Mouse (Mus musculus) cerebellum, adult 2 months (tissue): Measurements from ENCODE around the gene Zbtb9. TPM values are rescaled to one million over a fixed set of nuclear protein-coding genes. Genes with fewer than 3 reads are reported as not detected.

Experiments used
- DNase-seq, 2 experiments: peaks; one replicate each; pipeline ENCODE4 v3.0.0; 2021
- H3K27ac ChIP-seq: fragments of 200-500 bp; 2 replicates; pipeline ENCODE4 v1.5.1; 2012; ENCODE audit warnings: low read length, control low read depth, inconsistent platforms; ENCODE audit not compliant: insufficient read depth
- H3K27me3 ChIP-seq: fragments of 200-500 bp; 2 replicates; pipeline ENCODE4 v1.6.1; 2012; ENCODE audit warnings: inconsistent platforms, mild to moderate bottlenecking, low read length, moderate library complexity; ENCODE audit not compliant: control insufficient read depth, insufficient read depth
- H3K4me1 ChIP-seq: fragments of 200-500 bp; 2 replicates; pipeline ENCODE4 v1.6.1; 2011; ENCODE audit warnings: low read length; ENCODE audit not compliant: control insufficient read depth, insufficient read depth
- H3K4me3 ChIP-seq: fragments of 200-500 bp; replicated peaks from 2 replicates; pipeline ENCODE3; 2011; ENCODE audit warnings: mild to moderate bottlenecking, low read depth, low read length, control low read depth; ENCODE audit not compliant: insufficient read depth
- CTCF ChIP-seq: fragments of 200-500 bp; IDR thresholded peaks from 2 replicates; pipeline ENCODE4 v1.5.1; 2011; ENCODE audit warnings: low read depth, mild to moderate bottlenecking, control low read depth, low read length, moderate library complexity, borderline replicate concordance; ENCODE audit not compliant: insufficient read depth
- POLR2A ChIP-seq: fragments of 200-500 bp; IDR thresholded peaks from 2 replicates; pipeline ENCODE4 v1.6.1; 2011; ENCODE audit warnings: low read length, control low read depth, borderline replicate concordance; ENCODE audit not compliant: insufficient read depth
- WGBS: fragments of 180-500 bp; shearing (Covaris S2); methylation state at CpG from one replicate; pipeline ENCODE4 v1.1.7; 2018; 5-methylcytosine and 5-hydroxymethylcytosine counted together
- polyA plus RNA-seq: library from polyadenylated mRNA; depleted of rRNA; stranded (reverse); fragments of >200 nt; gene quantifications from 2 replicates; pipeline ENCODE4 v1.2.3, GENCODE M21; 2012

The Zbtb9 gene
- polyA plus RNA-seq, 1 experiment, result 13.9 TPM

DNA sequence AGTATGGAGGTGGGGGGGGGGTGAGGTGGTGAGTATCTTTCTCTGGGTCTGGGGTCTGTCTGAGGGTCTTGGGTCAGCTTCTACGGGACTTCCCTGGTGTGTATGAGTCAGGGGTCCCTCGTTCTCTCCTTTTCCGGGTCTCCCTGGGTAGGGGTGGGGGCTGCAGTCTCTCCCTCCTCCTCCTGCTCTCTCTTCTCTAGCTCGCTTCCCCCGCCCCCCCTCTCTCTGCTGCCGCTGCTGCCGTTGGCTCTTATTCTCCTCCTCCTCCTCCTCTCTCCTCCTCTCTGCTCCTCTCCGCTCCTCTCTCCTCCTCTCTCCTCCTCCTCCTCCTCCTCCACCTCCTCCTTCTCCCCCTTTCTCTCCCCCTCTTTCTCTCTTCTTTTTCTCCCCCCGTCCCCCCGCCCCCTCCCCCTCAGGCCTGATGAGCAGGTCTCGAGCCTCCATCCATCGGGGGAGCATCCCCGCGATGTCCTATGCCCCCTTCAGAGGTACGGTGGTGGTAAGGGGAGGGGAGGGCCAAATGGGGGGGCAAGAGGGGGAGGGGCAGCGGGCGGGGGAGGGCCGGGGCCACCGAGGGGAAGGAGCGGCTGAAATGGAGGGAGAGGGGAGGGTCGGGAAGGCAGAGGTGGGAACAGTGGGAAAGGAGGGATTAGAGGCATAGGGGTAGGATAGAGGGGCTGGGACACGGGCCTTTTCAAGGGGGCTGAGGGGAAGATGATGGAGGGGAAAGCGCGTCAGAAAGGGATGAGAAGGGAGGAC lies 31.8 kb upstream of the Zbtb9 start, which contains the start of gene Syngap1:
Gene Syngap1 (plus strand): TSS at position 223 of the 759 bp plus-strand sequence.
- 2% methylated on average over 15 of the region's 24 CpGs for WGBS
- H3K4me1 ChIP-seq, result peaks cover 13% of the 10 kb centered on the region

DNA sequence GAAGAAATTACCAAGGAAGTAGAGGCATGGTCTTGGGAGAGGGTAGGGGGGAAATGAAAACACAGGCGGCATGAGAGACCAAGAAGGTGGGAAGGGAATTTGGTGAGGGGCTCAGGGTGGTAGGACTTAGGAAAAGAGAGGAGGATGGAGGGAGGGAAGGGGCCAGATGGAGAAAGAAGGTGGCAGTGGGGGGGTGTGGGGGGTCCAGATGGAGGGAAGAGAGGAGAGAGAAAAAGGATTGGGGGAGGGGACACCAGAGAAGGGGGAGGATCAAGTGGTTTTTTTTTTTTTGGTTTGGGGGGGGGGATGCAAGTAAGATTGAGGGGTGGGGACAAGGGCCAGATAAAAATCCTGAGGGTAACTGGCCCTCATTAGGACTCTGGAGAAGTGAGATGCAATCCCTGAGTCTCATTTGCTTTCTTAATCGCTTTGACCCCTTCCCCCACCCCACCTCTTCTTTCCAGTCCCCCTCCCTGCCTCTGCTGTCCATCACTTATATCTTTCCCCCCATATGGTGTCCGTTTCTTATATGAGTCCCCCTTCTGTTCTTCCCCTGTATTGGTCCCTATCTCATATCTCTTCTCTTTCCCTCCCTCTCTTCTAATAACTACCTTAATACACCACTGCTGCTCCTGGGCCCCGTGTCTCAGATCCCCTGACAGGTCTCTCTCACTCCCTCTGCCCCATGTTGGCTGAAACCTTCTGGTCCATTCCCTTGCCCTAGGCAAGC lies 31.0 kb upstream of the Zbtb9 start:
- Histone ChIP-seq H3K27me3 (no peaks in the 10 kb centered on the region), H3K27ac (peak overlapping the region; percentile 77), H3K4me1 (peaks cover 13% of the 10 kb centered on the region), H3K4me3 (peak overlapping the region; percentile 77)
- 4% methylated on average over 4 of the region's 4 CpGs for WGBS
- TF ChIP-seq POLR2A (no peak), CTCF (no peak)
- DNase-seq, result no peak

More for the DNA sequence above, 31.8 kb upstream of the Zbtb9 start, which contains the start of gene Syngap1:
- TF ChIP-seq POLR2A, result peak; percentile 35; the same call in 1 of the 2 replicates
- TF ChIP-seq CTCF, result no peak
- Histone ChIP-seq H3K4me3 (peak within 1 kb of the TSS; percentile 83), H3K27me3 (no peaks in the 10 kb centered on the region), H3K27ac (peak within 1 kb of the TSS; percentile 95)
- DNase-seq, result peak; percentile 63 to 75

- H3K4me1 ChIP-seq, result peaks cover 23% of the 10 kb centered on the region
- TF ChIP-seq CTCF, result no peak
- no peak for TF ChIP-seq POLR2A
- WGBS, result 23% methylated on average over 13 of the region's 13 CpGs
- peak overlapping the region; percentile 50; the same call in 1 of the 2 replicates for H3K27ac ChIP-seq
- DNase-seq, result no peak
- no peaks in the 10 kb centered on the region for H3K27me3 ChIP-seq
- H3K4me3 ChIP-seq, result peak overlapping the region; percentile 65
These were observed 27.0 kb upstream of the Zbtb9 start for GRCm38 (mm10) chr17:26945824-26946495.

DNA sequence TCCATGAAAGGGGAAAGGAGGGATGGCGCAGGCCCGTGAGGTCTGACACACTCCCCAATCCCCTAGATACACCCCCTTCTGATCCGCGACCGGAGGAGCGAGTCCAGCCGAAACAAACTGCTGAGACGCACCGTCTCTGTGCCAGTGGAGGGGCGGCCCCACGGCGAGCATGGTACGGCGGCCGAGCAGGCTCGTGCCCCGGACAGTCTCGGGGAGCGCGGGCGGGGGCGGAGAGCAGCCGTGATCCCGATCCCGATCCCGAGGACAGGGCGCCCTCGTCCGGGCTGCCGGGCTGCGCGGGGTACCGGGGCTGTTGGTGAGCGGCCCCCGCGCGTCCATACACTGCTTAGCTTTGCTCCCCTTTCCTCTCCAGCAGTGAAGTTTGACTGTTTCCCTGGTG lies 26.4 kb upstream of the Zbtb9 start:
- DNase-seq, result peak; percentile 86 to 88
- Histone ChIP-seq H3K4me1 (peaks cover 25% of the 10 kb centered on the region), H3K27ac (peak overlapping the region; percentile 51), H3K27me3 (no peaks in the 10 kb centered on the region), H3K4me3 (peak overlapping the region; percentile 65)
- TF ChIP-seq POLR2A, result peak; percentile 56; the same call in 1 of the 2 replicates
- peak; percentile 41; the same call in 1 of the 2 replicates for TF ChIP-seq CTCF
- WGBS, result 2% methylated on average over 26 of the region's 37 CpGs

- no peak for DNase-seq
- Histone ChIP-seq H3K27me3 (no peaks in the 10 kb centered on the region), H3K4me3 (no peak overlapping the region), H3K4me1 (peaks cover 25% of the 10 kb centered on the region), H3K27ac (no peak overlapping the region)
- no peak for TF ChIP-seq CTCF
- TF ChIP-seq POLR2A, result no peak
- 39% methylated on average over 12 of the region's 12 CpGs for WGBS
These were observed 25.5 kb upstream of the Zbtb9 start for GRCm38 (mm10) chr17:26947231-26948100.

GRCm38 (mm10) chr17:26948316-26949050 lies 24.5 kb upstream of the Zbtb9 start:
- H3K4me3 ChIP-seq, result peak overlapping the region; percentile 70
- no peak for TF ChIP-seq CTCF
- no peak for TF ChIP-seq POLR2A
- H3K4me1 ChIP-seq, result peaks cover 30% of the 10 kb centered on the region

More at GRCm38 (mm10) chr17:26948316-26949050, 24.5 kb upstream of the Zbtb9 start:
- no peaks in the 10 kb centered on the region for H3K27me3 ChIP-seq
- under 1% methylated on average over 70 of the region's 87 CpGs for WGBS
- peak; percentile 63 to 68 for DNase-seq
- no peak overlapping the region for H3K27ac ChIP-seq
